ENCODE assay signal across 8 mouse cellular contexts in the genomic region with DNA sequence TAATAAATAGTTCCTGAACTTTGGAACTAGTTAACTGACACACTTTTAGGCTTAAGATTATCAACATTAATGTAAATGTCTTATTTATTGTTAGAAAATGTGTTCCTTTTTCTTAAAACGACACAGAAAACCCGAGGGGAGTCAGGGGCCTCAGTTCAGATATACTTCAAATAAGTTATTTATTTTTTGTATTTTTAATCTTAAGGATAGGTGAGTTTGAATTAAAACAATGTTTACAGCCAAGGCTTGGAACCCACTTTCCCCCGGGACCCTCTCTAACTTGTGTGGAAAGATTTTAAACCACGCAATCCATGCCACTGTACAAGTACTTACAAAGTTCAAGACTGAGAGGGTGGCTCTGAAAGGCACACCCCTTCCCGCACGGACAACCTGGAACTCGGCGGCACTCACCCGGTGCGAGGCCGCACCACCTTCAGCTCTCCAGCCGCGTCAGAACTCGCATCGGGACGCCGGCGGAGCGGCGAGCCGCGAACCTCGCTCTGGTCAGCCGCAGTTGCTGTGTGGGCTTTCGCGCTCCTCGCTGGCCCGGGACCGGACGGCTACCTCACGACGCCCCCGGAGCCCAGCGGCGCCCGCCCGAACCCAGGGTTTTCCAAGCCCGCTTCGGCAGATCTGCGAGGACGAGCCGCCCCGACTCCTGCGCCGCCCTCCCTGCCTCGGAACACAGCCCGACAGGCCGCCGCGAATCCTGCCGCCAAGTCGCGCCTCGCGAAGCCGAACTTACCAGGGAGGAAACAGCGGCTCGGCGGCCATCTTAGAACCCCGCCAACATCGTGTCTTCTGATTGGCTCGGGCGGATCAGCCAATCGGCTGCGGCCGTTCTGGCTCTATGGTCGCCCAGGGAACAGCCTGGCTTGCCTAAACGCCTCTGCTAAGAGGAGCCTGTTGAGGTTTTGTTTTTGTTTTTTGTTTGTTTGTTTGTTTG. TPM values are rescaled to one million over a fixed set of nuclear protein-coding genes. Genes with fewer than 3 reads are reported as not detected.
A peak's percentile ranks its signal among the peaks of the same experiment; 100 is the strongest.
DNase-seq lines count a peak whose midpoint lies in the region; ATAC-seq and TF ChIP-seq lines count a peak whose summit lies in the region.

A gene (minus strand): TSS at position 803 of the 946 bp plus-strand sequence.

- no peaks in the 10 kb centered on the region for H3K27me3 ChIP-seq in heart, embryonic 11.5 days (ENCODE audit: control insufficient read depth, insufficient read depth, low read length)
- peaks cover 4% of the 10 kb centered on the region; the same call in 1 of the 2 replicates for H3K27me3 ChIP-seq in kidney, embryonic 16.5 days (ENCODE audit: insufficient read depth, low read length)
- H3K27me3 ChIP-seq in liver, adult 2 months (ENCODE audit: control insufficient read depth, insufficient read depth, low read length): no peaks in the 10 kb centered on the region
- H3K27me3 ChIP-seq in myocyte (ENCODE audit: control insufficient read depth, insufficient read depth, insufficient read length): no peaks in the 10 kb centered on the region
- no peaks in the 10 kb centered on the region for H3K27me3 ChIP-seq in splenic B cell, adult 2 months (ENCODE audit: control insufficient read depth, insufficient read depth, low read length, poor library complexity, severe bottlenecking)

- H3ac ChIP-seq in myocyte (ENCODE audit: control insufficient read depth, insufficient read length): peak within 1 kb of the TSS; percentile 63

- peak within 1 kb of the TSS; percentile 68 for H3K4me2 ChIP-seq in heart, embryonic 11.5 days
- peak within 1 kb of the TSS; percentile 53 for H3K4me2 ChIP-seq in kidney, embryonic 16.5 days (replicated peaks; ENCODE audit: low read depth, low read length)
- H3K4me2 ChIP-seq in myocyte (ENCODE audit: low read depth): peak within 1 kb of the TSS; percentile 91

- H3K4me3 ChIP-seq in bone marrow macrophage, adult 2 months (ENCODE audit: insufficient read depth, low read length): peak within 1 kb of the TSS; percentile 99
- H3K4me3 ChIP-seq in embryonic fibroblast, embryonic 13.5 days (ENCODE audit: insufficient read depth, low read length): peak within 1 kb of the TSS; percentile 71
- peak within 1 kb of the TSS; percentile 88 for H3K4me3 ChIP-seq in heart, embryonic 11.5 days (ENCODE audit: low read depth, low read length)
- H3K4me3 ChIP-seq in kidney, embryonic 16.5 days (ENCODE audit: low read length): peak within 1 kb of the TSS; percentile 96
- peak within 1 kb of the TSS; percentile 76 for H3K4me3 ChIP-seq in liver, adult 2 months (ENCODE audit: insufficient read depth, low read depth, low read length)
- peak within 1 kb of the TSS; percentile 45 for H3K4me3 ChIP-seq in myocyte

- H3K36me3 ChIP-seq in heart, embryonic 11.5 days (ENCODE audit: control insufficient read depth, insufficient read depth, low read length): no peaks in the 10 kb centered on the region
- H3K36me3 ChIP-seq in kidney, embryonic 16.5 days (ENCODE audit: insufficient read depth, low read length): no peaks in the 10 kb centered on the region
- no peaks in the 10 kb centered on the region; the same call in 1 of the 2 replicates for H3K36me3 ChIP-seq in liver, adult 2 months (ENCODE audit: control insufficient read depth, insufficient read depth, low read length)
- H3K36me3 ChIP-seq in myocyte (ENCODE audit: control insufficient read depth, insufficient read depth): no peaks in the 10 kb centered on the region
- H3K36me3 ChIP-seq in splenic B cell, adult 2 months (ENCODE audit: control insufficient read depth, insufficient read depth, low read length, poor library complexity, severe bottlenecking): no peaks in the 10 kb centered on the region

- no peak for TF ChIP-seq POLR2A in bone marrow macrophage, adult 2 months (IDR thresholded peaks at IDR 0.05; ENCODE audit: borderline replicate concordance, low read depth, low read length)
- TF ChIP-seq POLR2A in embryonic fibroblast, embryonic 13.5 days (IDR thresholded peaks at IDR 0.05; ENCODE audit: low read depth, low read length): peak; percentile 92
- TF ChIP-seq POLR2A in liver, adult 2 months (IDR thresholded peaks at IDR 0.05; ENCODE audit: extremely low read depth, insufficient read depth, low read length): peak; percentile 78
- peak; percentile 89 for TF ChIP-seq POLR2A in myocyte (IDR thresholded peaks at IDR 0.05; ENCODE audit: insufficient read length, low read depth)

- ATAC-seq in heart, embryonic 11.5 days (replicated peaks; ENCODE audit: insufficient number of reproducible peaks, low FRiP score, low TSS enrichment): peak; percentile 100
- ATAC-seq in kidney, embryonic 16.5 days (ENCODE audit: low FRiP score, low TSS enrichment): peak; percentile 100

- under 1% methylated on average over 68 of the region's 68 CpGs for WGBS in heart, embryonic 11.5 days (ENCODE audit: insufficient replicate concordance)
- under 1% methylated on average over 68 of the region's 68 CpGs for WGBS in kidney, embryonic 16.5 days
- under 1% methylated on average over 66 of the region's 68 CpGs for WGBS in liver, adult 2 months

- H3K27ac ChIP-seq in bone marrow macrophage, adult 2 months (ENCODE audit: insufficient read depth, low read depth, low read length): peak within 1 kb of the TSS; percentile 62
- peak within 1 kb of the TSS; percentile 59 for H3K27ac ChIP-seq in embryonic fibroblast, embryonic 13.5 days (ENCODE audit: insufficient read depth, low read length)
- peak within 1 kb of the TSS; percentile 99 for H3K27ac ChIP-seq in heart, embryonic 11.5 days (ENCODE audit: low read depth, low read length)
- H3K27ac ChIP-seq in kidney, embryonic 16.5 days (ENCODE audit: low read length): peak within 1 kb of the TSS; percentile 99
- H3K27ac ChIP-seq in liver, adult 2 months (replicated peaks; ENCODE audit: insufficient read depth, low read depth, low read length): peak within 1 kb of the TSS; percentile 91

- peak; percentile 96 for DNase-seq in A20 (ENCODE audit: low read depth, low spot score)
- DNase-seq in liver, adult 2 months (ENCODE audit: extremely low read depth, low read depth, low spot score): peak; percentile 79
- peak; percentile 95 for DNase-seq in splenic B cell, adult 2 months (ENCODE audit: low read depth, low spot score)

- H3K9ac ChIP-seq in heart, embryonic 11.5 days (ENCODE audit: low read depth, low read length): peak within 1 kb of the TSS; percentile 99
- peak within 1 kb of the TSS; percentile 99 for H3K9ac ChIP-seq in kidney, embryonic 16.5 days (replicated peaks; ENCODE audit: low read length)
- H3K9ac ChIP-seq in liver, adult 2 months (ENCODE audit: low read depth, low read length): peak within 1 kb of the TSS; percentile 99

- H3K4me1 ChIP-seq in bone marrow macrophage, adult 2 months (ENCODE audit: control insufficient read depth, insufficient read depth, low read length): peaks cover 10% of the 10 kb centered on the region; the same call in 1 of the 2 replicates
- H3K4me1 ChIP-seq in embryonic fibroblast, embryonic 13.5 days (ENCODE audit: control insufficient read depth, insufficient read depth, low read length): peaks cover 5% of the 10 kb centered on the region
- H3K4me1 ChIP-seq in heart, embryonic 11.5 days (ENCODE audit: control insufficient read depth, insufficient read depth, low read length): peaks cover 4% of the 10 kb centered on the region; the same call in 1 of the 2 replicates
- peaks cover 7% of the 10 kb centered on the region; the same call in 1 of the 2 replicates for H3K4me1 ChIP-seq in kidney, embryonic 16.5 days (ENCODE audit: insufficient read depth, low read length)
- H3K4me1 ChIP-seq in liver, adult 2 months (ENCODE audit: control insufficient read depth, insufficient read depth, low read length): peaks cover 2% of the 10 kb centered on the region; the same call in 1 of the 2 replicates

- peaks cover 4% of the 10 kb centered on the region; the same call in 1 of the 2 replicates for H3K79me2 ChIP-seq in liver, adult 2 months (ENCODE audit: control insufficient read depth, insufficient read depth, low read length)
- H3K79me2 ChIP-seq in myocyte (ENCODE audit: control insufficient read depth, insufficient read depth): peaks cover 45% of the 10 kb centered on the region

- no peak for TF ChIP-seq CTCF in bone marrow macrophage, adult 2 months (IDR thresholded peaks at IDR 0.05; ENCODE audit: low read depth, low read length)
- no peak for TF ChIP-seq CTCF in embryonic fibroblast, embryonic 13.5 days (IDR thresholded peaks at IDR 0.05; ENCODE audit: borderline replicate concordance, insufficient read depth, low read length)
- no peak for TF ChIP-seq CTCF in liver, adult 2 months (IDR thresholded peaks at IDR 0.05; ENCODE audit: low read depth, low read length)

- H3K9me3 ChIP-seq in heart, embryonic 11.5 days (replicated peaks; ENCODE audit: control insufficient read depth, low read length): no peaks in the 10 kb centered on the region
- H3K9me3 ChIP-seq in kidney, embryonic 16.5 days (ENCODE audit: low read length): no peaks in the 10 kb centered on the region

TF ChIP-seq in myocyte, 11 proteins besides CTCF, POLR2A, EP300 and RAD21:
- TF ChIP-seq E2F4 (IDR thresholded peaks at IDR 0.05; ENCODE audit: insufficient read depth) (no peak), MYOG (IDR thresholded peaks at IDR 0.05; ENCODE audit: control insufficient read depth in 1 of 3, insufficient read depth in 1 of 3, insufficient read length in 2 of 3, low read depth in 2 of 3) (peak in 1 of 3 experiments; percentile 3), MAX (IDR thresholded peaks at IDR 0.05; ENCODE audit: low read depth) (no peak), POLR2AphosphoS2 (IDR thresholded peaks at IDR 0.05; ENCODE audit: insufficient read length, low read depth) (peak; percentile 83), SRF (IDR thresholded peaks at IDR 0.05; ENCODE audit: control insufficient read depth, insufficient read length, low read depth) (no peak)

RNA-seq across cellular contexts. Expression of the gene that starts here (rescaled TPM):
- 23.4 and 24.7 TPM in 2 replicates for polyA plus RNA-seq in bone marrow macrophage, adult 2 months (2012; ENCODE audit: insufficient read depth, insufficient read length, missing spikeins)
- polyA plus RNA-seq in embryonic fibroblast, embryonic 13.5 days (2011; ENCODE audit: insufficient read length, low read depth, missing spikeins): 28.6 and 33.7 TPM in 2 replicates
- 41.4 and 46.0 TPM in 2 replicates for polyA plus RNA-seq in heart, embryonic 11.5 days (2014; fragmentation: Nextera tagmentation; extraction: Ambion mirVana)
- 46.1 and 52.7 TPM in 2 replicates for polyA plus RNA-seq in kidney, embryonic 16.5 days (2015; fragmentation: Nextera tagmentation; extraction: Ambion mirVana)
- total RNA-seq in liver, adult 2 months (2014; rRNA removed): 7.7 and 13.4 TPM in 2 replicates
- 1.7 and 1.8 TPM in 2 replicates for polyA plus RNA-seq in liver, adult 2 months (2012; rRNA removed)
- 13.1 TPM for polyA plus RNA-seq in myocyte (2012; fragmentation: generic; extraction: Trizol)

Comparison
In these comparisons a context has a peak if more than half of its experiments do, and no peak if none do; other contexts are left out.
1. Peak in every context shown above with its lines: DNase-seq, ATAC-seq, H3K4me3 ChIP-seq and H3K27ac ChIP-seq.
2. H3K4me3 ChIP-seq: peak in every context shown above with its lines; median percentile 99 in bone marrow macrophage, adult 2 months; 96 in kidney, embryonic 16.5 days; 88 in heart, embryonic 11.5 days; 76 in liver, adult 2 months; 71 in embryonic fibroblast, embryonic 13.5 days; 45 in myocyte.